Comparison of ENCODE assay signal across 8 mouse cellular contexts in genomic region chr12:29723722-29724338, GRCm38 (mm10).
DNase-seq lines count a peak whose midpoint lies in the region; ATAC-seq lines count a peak whose summit lies in the region.
"Had no signal": no experiment of that assay in that cellular context is flagged by ENCODE, and none has a peak within 500 bp of the region (broad histone marks: within the 10 kb centered on the region; RNA-seq: fewer than 3 reads in every experiment).

No protein-coding gene starts in this region.

- H3K4me2 ChIP-seq in forebrain, embryonic 14.5 days (ENCODE audit: low read length): no peak overlapping the region

- peak overlapping the region; percentile 72 for H3K27ac ChIP-seq in forebrain, embryonic 14.5 days (ENCODE audit: low read depth, low read length)

- 52% methylated on average over 17 of the region's 17 CpGs for WGBS in forebrain, embryonic 14.5 days

- no peaks in the 10 kb centered on the region for H3K9me3 ChIP-seq in forebrain, embryonic 14.5 days (replicated peaks; ENCODE audit: control insufficient read depth, low read length)

- DNase-seq in cerebellum, adult 8-10 months: peak; percentile 72
- peak; percentile 88 for DNase-seq in forebrain, embryonic 14.5 days (ENCODE audit: low spot score)
- peak; percentile 79 to 80 for DNase-seq in layer of hippocampus, postnatal 36 days
- peak; percentile 21 for DNase-seq in retina, postnatal 7 days (ENCODE audit: low read depth, low spot score)
- no peak for DNase-seq in urinary bladder, postnatal 10 days (ENCODE audit: low spot score)
- DNase-seq in adrenal gland, postnatal 14 days: no peak
- DNase-seq in spleen, adult 18-20 months: no peak

- no peak overlapping the region for H3K9ac ChIP-seq in forebrain, embryonic 14.5 days (ENCODE audit: low read length)

- ATAC-seq in forebrain, embryonic 14.5 days: peak; percentile 89

- H3K27me3 ChIP-seq in forebrain, embryonic 14.5 days (replicated peaks; ENCODE audit: control insufficient read depth, insufficient read depth, low read length): no peaks in the 10 kb centered on the region
- H3K27me3 ChIP-seq: megakaryocyte, embryonic 14.5 days had no signal

- H3K4me1 ChIP-seq in forebrain, embryonic 14.5 days (ENCODE audit: control insufficient read depth, insufficient read depth, low read length): peaks cover 13% of the 10 kb centered on the region
- H3K4me1 ChIP-seq: megakaryocyte, embryonic 14.5 days had no signal

- H3K4me3 ChIP-seq in forebrain, embryonic 14.5 days (ENCODE audit: low read depth, low read length): no peak overlapping the region
- H3K4me3 ChIP-seq: megakaryocyte, embryonic 14.5 days had no signal

- H3K36me3 ChIP-seq in forebrain, embryonic 14.5 days (ENCODE audit: control insufficient read depth, insufficient read depth, low read length): no peaks in the 10 kb centered on the region

Comparison
In these comparisons a context has a peak if more than half of its experiments do, and no peak if none do; other contexts are left out.
1. DNase-seq: peak in cerebellum, adult 8-10 months (single experiment), forebrain, embryonic 14.5 days (single experiment), layer of hippocampus, postnatal 36 days (2 of 2) and retina, postnatal 7 days (single experiment); none in urinary bladder, postnatal 10 days (single experiment), adrenal gland, postnatal 14 days (single experiment) and spleen, adult 18-20 months (0 of 2).